Mouse (Mus musculus) heart, embryonic 14.5 days (tissue): ENCODE results near the gene Pwp2. TPM values are rescaled to one million over a fixed set of nuclear protein-coding genes. Genes with fewer than 3 reads are reported as not detected.

Experiments
- ATAC-seq: fragments of 200-750 bp; cut with Nextera tagmentation; 2 replicates; pipeline ENCODE4 v1.8.0; 2017; ENCODE audit warnings: low read depth, moderate TSS enrichment; ENCODE audit not compliant: insufficient number of reproducible peaks, insufficient read depth, low FRiP score
- H3K27ac ChIP-seq, 2 experiments: fragments of 200-500 bp in 1 of 2; fragments of 300-500 bp in 1 of 2; sonication (generic) in 1 of 2; replicated peaks in 1 of 2; 2 replicates each; pipeline ENCODE4 v1.5.1; 2012 to 2014; ENCODE audit warnings: low read depth in 2 of 2, low read length in 2 of 2, control low read depth in 1 of 2, mild to moderate bottlenecking in 1 of 2, mixed read lengths in 1 of 2; ENCODE audit not compliant: control insufficient read depth in 1 of 2, insufficient read depth in 1 of 2
- H3K27me3 ChIP-seq: fragments of 300-500 bp; sonication (generic); 2 replicates; pipeline ENCODE4 v1.6.1; 2014; ENCODE audit warnings: mild to moderate bottlenecking, low read length, control low read depth; ENCODE audit not compliant: control insufficient read depth, insufficient read depth
- H3K36me3 ChIP-seq: fragments of 300-500 bp; sonication (generic); 2 replicates; pipeline ENCODE4 v1.6.1; 2014; ENCODE audit warnings: mild to moderate bottlenecking, control low read depth, low read length, mixed read lengths; ENCODE audit not compliant: control insufficient read depth, insufficient read depth
- H3K4me1 ChIP-seq, 2 experiments: fragments of 200-500 bp in 1 of 2; fragments of 300-500 bp in 1 of 2; sonication (generic) in 1 of 2; 2 replicates each; pipeline ENCODE4 v1.6.1; 2012 to 2014; ENCODE audit warnings: low read length in 2 of 2, control low read depth in 1 of 2, mixed read lengths in 1 of 2; ENCODE audit not compliant: control insufficient read depth in 2 of 2, insufficient read depth in 2 of 2
- H3K4me2 ChIP-seq: fragments of 300-500 bp; sonication (generic); 2 replicates; pipeline ENCODE4 v1.6.1; 2014; ENCODE audit warnings: mild to moderate bottlenecking, low read length
- H3K4me3 ChIP-seq, 2 experiments: fragments of 200-500 bp in 1 of 2; fragments of 300-500 bp in 1 of 2; sonication (generic) in 1 of 2; 2 replicates each; pipeline ENCODE4 v1.5.1; 2012 to 2014; ENCODE audit warnings: low read length in 2 of 2, mild to moderate bottlenecking in 2 of 2, control low read depth in 1 of 2, low read depth in 1 of 2, moderate library complexity in 1 of 2; ENCODE audit not compliant: control insufficient read depth in 1 of 2, insufficient read depth in 1 of 2
- H3K9ac ChIP-seq: fragments of 300-500 bp; sonication (generic); 2 replicates; pipeline ENCODE4 v1.6.1; 2014; ENCODE audit warnings: mild to moderate bottlenecking, low read length
- H3K9me3 ChIP-seq: fragments of 300-500 bp; sonication (generic); 2 replicates; pipeline ENCODE4 v1.6.1; 2016; ENCODE audit warnings: low read length, control low read depth; ENCODE audit not compliant: control insufficient read depth
- WGBS: fragments of 180-500 bp; shearing (Covaris S2); extraction: QIAGEN DNeasy Blood & Tissue Kit; methylation state at CpG from one replicate; pipeline ENCODE4 v1.1.7; 2014; 5-methylcytosine and 5-hydroxymethylcytosine counted together
- polyA plus RNA-seq: library from polyadenylated mRNA; unstranded; fragments of >200 nt; fragmentation: Nextera tagmentation; extraction: Ambion mirVana; gene quantifications from 2 replicates; pipeline ENCODE4 v1.2.1, GENCODE M21; 2014

Gene Pwp2
- polyA plus RNA-seq, 1 experiment from 2014 or later, result 8.6 TPM

GRCm38 (mm10) chr10:78222908-78223307 lies 38.0 kb upstream of the Pwp2 start:
- 63% methylated on average over 4 of the region's 4 CpGs for WGBS
- H3K36me3 ChIP-seq, result peaks cover 59% of the 10 kb centered on the region
- H3K4me1 ChIP-seq, result peaks cover 0 to 5% of the 10 kb centered on the region in 2 experiments; a peak in 2 of 4 replicates
- peak overlapping the region; percentile 41; the same call in 1 of the 2 replicates for H3K9ac ChIP-seq
- no peaks in the 10 kb centered on the region for H3K27me3 ChIP-seq
- no peak overlapping the region for H3K4me2 ChIP-seq
- ATAC-seq, result no peak
- no peaks in the 10 kb centered on the region for H3K9me3 ChIP-seq
- no peak overlapping the region for H3K4me3 ChIP-seq
- H3K27ac ChIP-seq, result no peak overlapping the region

- no peak overlapping the region for H3K27ac ChIP-seq
- no peaks in the 10 kb centered on the region for H3K27me3 ChIP-seq
- peaks cover 0 to 5% of the 10 kb centered on the region in 2 experiments; a peak in 2 of 4 replicates for H3K4me1 ChIP-seq
- H3K4me2 ChIP-seq, result no peak overlapping the region
- WGBS, result 74% methylated on average over 7 of the region's 7 CpGs
- H3K9me3 ChIP-seq, result no peaks in the 10 kb centered on the region
- no peak overlapping the region for H3K9ac ChIP-seq
- H3K4me3 ChIP-seq, result no peak overlapping the region
- H3K36me3 ChIP-seq, result peaks cover 63% of the 10 kb centered on the region
- no peak for ATAC-seq
These were observed 36.4 kb upstream of the Pwp2 start for GRCm38 (mm10) chr10:78221315-78221714.

- Histone ChIP-seq H3K9me3 (no peaks in the 10 kb centered on the region), H3K9ac (no peak overlapping the region), H3K4me2 (no peak overlapping the region), H3K27me3 (no peaks in the 10 kb centered on the region), H3K36me3 (peaks cover 76% of the 10 kb centered on the region), H3K27ac (no peak overlapping the region), H3K4me1 (peaks cover 0 to 5% of the 10 kb centered on the region in 2 experiments; a peak in 2 of 4 replicates), H3K4me3 (no peak overlapping the region)
- 97% methylated on average over 1 of the region's 1 CpGs for WGBS
- ATAC-seq, result no peak
These were observed 34.6 kb upstream of the Pwp2 start for GRCm38 (mm10) chr10:78219528-78219927.

GRCm38 (mm10) chr10:78218576-78218975 lies 33.6 kb upstream of the Pwp2 start:
- peaks cover 80% of the 10 kb centered on the region for H3K36me3 ChIP-seq
- no peak overlapping the region for H3K4me3 ChIP-seq
- H3K4me1 ChIP-seq, result peaks cover 0 to 5% of the 10 kb centered on the region in 2 experiments; a peak in 2 of 4 replicates
- H3K9me3 ChIP-seq, result no peaks in the 10 kb centered on the region
- no peak overlapping the region for H3K27ac ChIP-seq
- ATAC-seq, result no peak
- H3K27me3 ChIP-seq, result no peaks in the 10 kb centered on the region
- H3K4me2 ChIP-seq, result no peak overlapping the region
- 85% methylated on average over 6 of the region's 6 CpGs for WGBS
- H3K9ac ChIP-seq, result no peak overlapping the region

GRCm38 (mm10) chr10:78216376-78217083 lies 31.6 kb upstream of the Pwp2 start:
- H3K36me3 ChIP-seq, result peaks cover 93% of the 10 kb centered on the region
- H3K4me2 ChIP-seq, result no peak overlapping the region
- ATAC-seq, result no peak
- no peak overlapping the region for H3K9ac ChIP-seq
- 78% methylated on average over 6 of the region's 6 CpGs for WGBS
- no peak overlapping the region for H3K27ac ChIP-seq
- H3K4me1 ChIP-seq, result no peaks in the 10 kb centered on the region
- H3K4me3 ChIP-seq, result no peak overlapping the region
- H3K9me3 ChIP-seq, result no peaks in the 10 kb centered on the region
- no peaks in the 10 kb centered on the region for H3K27me3 ChIP-seq

GRCm38 (mm10) chr10:78214371-78214770 lies 29.4 kb upstream of the Pwp2 start:
- no peak for ATAC-seq
- Histone ChIP-seq H3K9me3 (no peaks in the 10 kb centered on the region), H3K4me3 (no peak overlapping the region), H3K9ac (no peak overlapping the region), H3K4me1 (no peaks in the 10 kb centered on the region), H3K4me2 (no peak overlapping the region), H3K27ac (no peak overlapping the region), H3K27me3 (no peaks in the 10 kb centered on the region), H3K36me3 (peaks cover 96% of the 10 kb centered on the region)
- 92% methylated on average over 9 of the region's 9 CpGs for WGBS

GRCm38 (mm10) chr10:78211311-78211710 lies 26.4 kb upstream of the Pwp2 start:
- Histone ChIP-seq H3K27me3 (no peaks in the 10 kb centered on the region), H3K4me1 (no peaks in the 10 kb centered on the region), H3K4me3 (no peak overlapping the region), H3K27ac (no peak overlapping the region), H3K9ac (no peak overlapping the region), H3K4me2 (no peak overlapping the region), H3K36me3 (peaks cover 99% of the 10 kb centered on the region), H3K9me3 (no peaks in the 10 kb centered on the region)
- 67% methylated on average over 6 of the region's 6 CpGs for WGBS
- ATAC-seq, result no peak

GRCm38 (mm10) chr10:78201182-78201581 lies 16.2 kb upstream of the Pwp2 start:
- Histone ChIP-seq H3K27me3 (no peaks in the 10 kb centered on the region), H3K4me2 (no peak overlapping the region), H3K4me1 (no peaks in the 10 kb centered on the region), H3K9ac (no peak overlapping the region), H3K9me3 (no peaks in the 10 kb centered on the region), H3K36me3 (peaks cover 97% of the 10 kb centered on the region), H3K4me3 (no peak overlapping the region), H3K27ac (no peak overlapping the region)
- ATAC-seq, result no peak
- 59% methylated on average over 4 of the region's 4 CpGs for WGBS
